Mouse (Mus musculus) olfactory bulb, adult 2 months (tissue): ENCODE results near the gene Ccdc17.

Source experiments
- CTCF ChIP-seq: fragments of 200-500 bp; IDR thresholded peaks from 2 replicates; pipeline ENCODE4 v1.5.1; 2012; ENCODE audit warnings: low read depth, mild to moderate bottlenecking, low read length, moderate library complexity; ENCODE audit not compliant: insufficient read depth
- POLR2A ChIP-seq: fragments of 200-500 bp; IDR thresholded peaks from 2 replicates; pipeline ENCODE4 v1.6.1; 2012; ENCODE audit warnings: mild to moderate bottlenecking, low read depth, low read length, moderate library complexity; ENCODE audit not compliant: insufficient read depth

DNA sequence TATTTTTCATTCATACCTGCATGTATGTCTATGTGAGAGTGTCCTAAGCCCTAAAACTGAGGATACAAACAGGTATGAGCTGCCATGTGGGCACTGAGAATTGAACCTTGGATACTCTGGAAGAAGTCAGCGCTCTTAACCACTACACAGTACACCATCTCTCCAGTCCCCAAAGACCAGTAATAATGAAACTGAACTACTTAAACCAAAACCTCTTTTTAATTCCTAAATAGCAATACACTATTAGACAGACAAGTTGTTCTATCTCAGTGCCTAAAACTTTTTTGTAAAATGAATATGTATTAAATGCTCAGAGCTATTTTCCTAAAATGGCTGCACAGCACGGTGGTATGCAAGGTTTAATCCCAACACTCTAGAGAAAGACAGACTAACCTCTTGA, 18.8 kb downstream of the Ccdc17 start:
- TF ChIP-seq CTCF (no peak), POLR2A (no peak)
